Mouse (Mus musculus) liver, embryonic 14.5 days (tissue): ENCODE measurements at regions not wholly inside any gene's neighbourhood (a gene's known extent, or its start where the extent isn't known, plus 50 kb on each side); places are given as distances from the start of the nearest gene placed in this dataset.

Experiments
- ATAC-seq: fragments of 200-750 bp; cut with Nextera tagmentation; 2 replicates; pipeline ENCODE4 v1.8.0; 2017; ENCODE audit warnings: moderate number of reproducible peaks, mild to moderate bottlenecking, moderate library complexity; ENCODE audit not compliant: insufficient read depth
- DNase-seq, 3 experiments: peaks; one replicate each; pipeline ENCODE4 v3.0.0-alpha.2; 2012 to 2013; ENCODE audit warnings: low read depth in 3 of 3, low spot score in 3 of 3
- H3K27ac ChIP-seq: fragments of 300-500 bp; sonication (generic); 2 replicates; pipeline ENCODE4 v1.5.1; 2014; ENCODE audit warnings: moderate library complexity, mild to moderate bottlenecking, control low read depth, inconsistent platforms
- H3K27me3 ChIP-seq: fragments of 300-500 bp; sonication (generic); 2 replicates; pipeline ENCODE4 v1.6.1; 2014; ENCODE audit warnings: mild to moderate bottlenecking, low read length, moderate library complexity; ENCODE audit not compliant: control insufficient read depth, insufficient read depth
- H3K36me3 ChIP-seq: fragments of 300-500 bp; sonication (generic); replicated peaks from 2 replicates; pipeline ENCODE4 v1.6.1; 2014; ENCODE audit warnings: low read depth; ENCODE audit not compliant: control insufficient read depth, insufficient read depth
- H3K4me1 ChIP-seq, 2 experiments: fragments of 200-500 bp in 1 of 2; fragments of 300-500 bp in 1 of 2; sonication (generic) in 1 of 2; replicated peaks; 2 replicates each; pipeline ENCODE4 v1.6.1; 2012 to 2014; ENCODE audit warnings: antibody characterized with exemption in 1 of 2, inconsistent platforms in 1 of 2, low read length in 1 of 2; ENCODE audit not compliant: control insufficient read depth in 2 of 2, insufficient read depth in 2 of 2
- H3K4me2 ChIP-seq: fragments of 300-500 bp; sonication (generic); 2 replicates; pipeline ENCODE4 v1.6.1; 2014; ENCODE audit warnings: low read depth, mild to moderate bottlenecking, control low read depth, moderate library complexity
- H3K4me3 ChIP-seq, 2 experiments: fragments of 200-500 bp in 1 of 2; fragments of 300-500 bp in 1 of 2; sonication (generic) in 1 of 2; 2 replicates each; pipeline ENCODE4 v1.5.1; 2012 to 2014; ENCODE audit warnings: low read depth in 2 of 2, low read length in 2 of 2, mild to moderate bottlenecking in 2 of 2, control low read depth in 1 of 2, inconsistent platforms in 1 of 2, moderate library complexity in 1 of 2; ENCODE audit not compliant: insufficient read depth in 1 of 2
- H3K9ac ChIP-seq: fragments of 300-500 bp; sonication (generic); replicated peaks from 2 replicates; pipeline ENCODE4 v1.6.1; 2014; ENCODE audit warnings: mild to moderate bottlenecking, control low read depth, moderate library complexity
- H3K9me3 ChIP-seq: fragments of 300-500 bp; sonication (generic); 2 replicates; pipeline ENCODE4 v1.6.1; 2016; ENCODE audit warnings: low read length, mixed read lengths; ENCODE audit not compliant: control insufficient read depth
- CTCF ChIP-seq: IDR thresholded peaks from 2 replicates; pipeline ENCODE4 v1.5.1; 2016; ENCODE audit warnings: antibody characterized with exemption, low read depth, control low read depth
- EP300 ChIP-seq: IDR thresholded peaks from 2 replicates; pipeline ENCODE4 v1.6.1; 2016; ENCODE audit warnings: antibody characterized with exemption, low read depth
- WGBS: fragments of 180-500 bp; shearing (Covaris S2); extraction: QIAGEN DNeasy Blood & Tissue Kit; methylation state at CpG from one replicate; pipeline ENCODE4 v1.1.7; 2014; ENCODE audit not compliant: insufficient replicate concordance; 5-methylcytosine and 5-hydroxymethylcytosine counted together

DNA sequence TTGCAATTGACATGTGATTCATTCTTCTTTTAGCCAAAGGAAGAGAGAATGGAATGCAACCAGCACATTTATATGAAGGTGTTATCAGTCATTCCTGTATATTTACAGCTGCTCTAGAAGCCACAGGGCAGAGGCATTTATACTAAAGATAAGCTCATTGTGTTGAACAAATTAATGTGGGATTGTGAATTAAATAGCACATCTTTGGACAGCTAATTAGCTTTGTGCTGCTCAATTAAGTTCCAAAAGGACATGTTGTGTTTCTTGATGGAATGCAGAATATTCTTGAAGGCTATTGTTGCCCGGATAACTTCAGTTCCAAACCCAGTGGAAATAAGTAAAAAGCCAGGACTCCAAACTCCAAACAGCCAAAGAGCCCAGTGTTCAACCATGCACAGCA, 248.4 kb downstream of the Actr3 start:
- TF ChIP-seq EP300, result no peak
- no peak for TF ChIP-seq CTCF
- H3K9me3 ChIP-seq, result no peaks in the 10 kb centered on the region

DNA sequence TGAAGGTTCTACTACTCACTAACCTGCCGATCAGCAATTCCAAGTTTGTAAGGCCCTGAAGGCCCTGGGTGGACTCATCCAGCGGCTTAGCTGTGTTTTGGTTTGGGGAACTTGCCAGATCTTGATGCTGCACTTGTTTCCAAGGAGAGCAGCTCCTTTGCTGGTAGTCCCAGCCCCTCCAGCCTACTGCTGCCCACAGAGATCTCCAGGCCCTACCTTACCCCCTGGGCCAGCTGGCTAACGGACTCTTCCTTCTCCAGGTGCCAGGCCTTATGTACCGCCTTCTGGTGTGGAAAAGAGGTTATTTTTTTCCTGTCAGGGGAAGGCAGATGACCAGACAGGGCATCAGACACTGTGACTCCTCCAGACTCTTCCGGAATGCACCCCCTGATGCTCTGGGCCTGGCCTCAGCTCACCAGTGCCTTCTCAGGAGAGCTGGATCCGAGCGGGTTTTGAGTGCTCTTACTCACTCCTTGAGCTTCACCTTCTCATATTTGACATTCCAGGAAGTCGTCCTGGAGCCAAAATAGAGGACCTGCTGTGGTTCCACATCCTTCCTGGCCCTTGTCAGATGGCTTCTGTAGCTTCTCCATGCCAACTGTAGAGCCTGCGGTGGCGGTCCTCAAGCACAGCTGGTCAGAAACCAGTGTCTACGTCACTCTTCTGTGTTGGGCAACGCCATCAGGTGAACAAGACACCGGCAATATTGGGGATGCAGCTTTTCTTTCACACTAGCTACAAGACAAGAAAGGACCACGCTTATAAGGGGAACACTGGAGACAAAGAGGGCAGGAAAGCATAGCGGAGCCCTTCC, 259.2 kb downstream of the Actr3 start:
- Histone ChIP-seq H3K27ac (no peak overlapping the region), H3K36me3 (no peaks in the 10 kb centered on the region), H3K27me3 (no peaks in the 10 kb centered on the region), H3K4me2 (no peak overlapping the region), H3K9me3 (no peaks in the 10 kb centered on the region), H3K9ac (no peak overlapping the region), H3K4me1 (no peaks in the 10 kb centered on the region), H3K4me3 (no peak overlapping the region)
- 68% methylated on average over 15 of the region's 15 CpGs for WGBS
- ATAC-seq (no peak), DNase-seq (no peak)
- no peak for TF ChIP-seq CTCF
- TF ChIP-seq EP300, result no peak

More for the DNA sequence above, 248.4 kb downstream of the Actr3 start:
- DNase-seq (no peak), ATAC-seq (no peak)
- Histone ChIP-seq H3K27me3 (no peaks in the 10 kb centered on the region), H3K9ac (no peak overlapping the region), H3K4me2 (no peak overlapping the region), H3K4me1 (no peaks in the 10 kb centered on the region), H3K4me3 (no peak overlapping the region), H3K27ac (no peak overlapping the region), H3K36me3 (no peaks in the 10 kb centered on the region)
- 53% methylated on average over 1 of the region's 1 CpGs for WGBS

DNA sequence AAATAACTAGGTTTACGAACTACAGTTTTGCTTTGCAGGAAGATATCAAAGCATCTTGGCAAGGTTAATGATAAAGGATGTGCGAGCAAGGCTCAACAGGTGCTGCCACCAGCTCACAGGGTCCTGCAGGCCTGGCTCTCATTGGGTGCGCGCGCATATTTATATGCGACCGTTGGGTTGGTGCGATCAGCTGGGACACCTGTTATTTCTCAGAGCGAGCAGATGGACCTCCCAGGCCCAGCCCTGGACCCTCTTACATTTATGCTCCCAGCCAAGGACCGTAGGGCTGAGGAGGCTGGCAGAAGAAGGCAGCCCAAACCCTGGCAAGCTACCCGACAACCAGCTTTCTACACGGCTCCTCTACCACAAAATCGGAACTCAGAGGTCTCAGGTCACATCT, 260.8 kb downstream of the Actr3 start:
- TF ChIP-seq EP300 (no peak), CTCF (no peak)
- Histone ChIP-seq H3K27me3 (no peaks in the 10 kb centered on the region), H3K27ac (no peak overlapping the region), H3K9me3 (no peaks in the 10 kb centered on the region), H3K4me2 (no peak overlapping the region), H3K9ac (no peak overlapping the region), H3K36me3 (no peaks in the 10 kb centered on the region), H3K4me3 (no peak overlapping the region), H3K4me1 (no peaks in the 10 kb centered on the region)
- 78% methylated on average over 13 of the region's 13 CpGs for WGBS
- DNase-seq, result no peak
- ATAC-seq, result no peak

DNA sequence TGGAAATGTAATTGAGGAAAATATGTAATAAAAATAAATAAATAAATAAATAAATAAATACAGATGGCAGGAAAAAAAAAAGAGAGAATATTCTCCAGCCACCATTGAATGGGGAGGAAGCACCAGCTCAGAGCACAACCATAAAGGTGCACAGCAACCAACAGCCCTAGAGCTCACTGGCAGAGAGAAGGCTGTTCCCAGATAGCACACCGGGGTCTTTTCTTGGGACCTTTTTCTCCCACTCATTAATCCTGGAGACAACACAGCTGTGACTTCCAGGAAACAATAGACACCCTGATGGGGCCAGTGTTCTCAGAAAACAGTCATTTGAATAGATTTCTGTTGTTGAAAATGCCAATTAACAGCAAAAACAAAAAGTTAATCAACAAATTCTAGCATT, 263.1 kb downstream of the Actr3 start:
- ATAC-seq, result no peak
- no peak for TF ChIP-seq CTCF
- TF ChIP-seq EP300, result no peak
- no peak overlapping the region for H3K27ac ChIP-seq
- H3K9me3 ChIP-seq, result no peaks in the 10 kb centered on the region
- no peak for DNase-seq
- H3K4me3 ChIP-seq, result no peak overlapping the region
- no peaks in the 10 kb centered on the region for H3K27me3 ChIP-seq
- no peak overlapping the region for H3K9ac ChIP-seq
- no peaks in the 10 kb centered on the region for H3K4me1 ChIP-seq
- H3K4me2 ChIP-seq, result no peak overlapping the region
- WGBS, result 68% methylated on average over 1 of the region's 1 CpGs
- H3K36me3 ChIP-seq, result no peaks in the 10 kb centered on the region

DNA sequence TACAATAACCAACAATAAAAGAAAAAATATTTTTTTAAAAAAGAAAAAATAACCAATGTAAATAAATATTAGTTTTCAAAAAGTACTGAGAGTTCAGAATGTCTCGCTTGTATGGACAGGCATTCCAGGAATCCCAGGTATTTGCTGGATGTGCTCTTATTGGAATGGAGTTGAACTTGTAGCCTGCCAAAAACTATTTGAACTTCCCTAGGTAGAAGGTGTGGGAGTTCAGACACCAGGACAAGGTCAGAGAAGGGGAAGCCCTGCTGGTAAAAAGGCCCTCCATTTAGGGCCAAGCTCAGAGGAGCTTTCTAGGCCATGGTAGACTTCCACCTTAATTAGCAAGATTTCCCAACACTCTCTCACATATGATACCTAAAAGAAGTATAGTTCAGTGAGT, 270.3 kb downstream of the Actr3 start:
- DNase-seq (no peak), ATAC-seq (no peak)
- Histone ChIP-seq H3K4me2 (no peak overlapping the region), H3K27ac (no peak overlapping the region), H3K9me3 (no peaks in the 10 kb centered on the region), H3K27me3 (no peaks in the 10 kb centered on the region), H3K4me3 (no peak overlapping the region), H3K9ac (no peak overlapping the region), H3K4me1 (no peaks in the 10 kb centered on the region), H3K36me3 (no peaks in the 10 kb centered on the region)
- TF ChIP-seq CTCF, result no peak
- no peak for TF ChIP-seq EP300
- 64% methylated on average over 1 of the region's 1 CpGs for WGBS
